In the genomic region with DNA sequence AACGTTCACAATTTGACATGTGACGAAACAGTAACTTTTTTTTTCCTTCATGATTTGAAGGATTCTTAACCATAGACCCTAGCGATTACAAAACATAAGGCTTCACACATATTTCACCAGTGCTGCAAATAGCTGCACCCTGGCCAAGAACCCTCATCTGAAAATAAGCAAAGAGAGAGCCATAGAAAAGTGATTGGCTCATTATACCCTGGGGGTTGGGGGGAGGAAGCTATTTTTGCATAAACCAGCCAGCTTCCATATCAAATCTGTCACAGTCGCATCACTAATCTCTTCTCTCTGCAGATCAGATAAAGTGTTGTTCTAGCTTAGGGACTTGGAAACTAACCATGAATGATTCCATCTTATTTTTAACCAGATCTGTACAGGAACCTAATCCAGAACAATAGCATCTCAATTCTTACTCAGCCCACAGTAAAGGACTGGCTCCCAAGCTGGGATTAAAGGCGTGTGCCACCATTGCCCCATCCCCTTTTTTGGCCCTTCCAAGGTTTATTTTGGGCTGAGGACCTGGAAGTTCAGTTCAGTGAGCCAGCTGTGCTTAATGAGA, we compare ENCODE assay signal across 22 mouse cellular contexts. TPM values are rescaled to one million over a fixed set of nuclear protein-coding genes. Genes with fewer than 3 reads are reported as not detected.
A peak's percentile ranks its signal among the peaks of the same experiment; 100 is the strongest.
DNase-seq lines count a peak whose midpoint lies in the region; ATAC-seq and TF ChIP-seq lines count a peak whose summit lies in the region.
"Had no signal": no experiment of that assay in that cellular context is flagged by ENCODE, and none has a peak within 500 bp of the region (broad histone marks: within the 10 kb centered on the region; RNA-seq: fewer than 3 reads in every experiment).

No protein-coding gene starts in this region.

- TF ChIP-seq CTCF in lung, postnatal 0 days (IDR thresholded peaks at IDR 0.05): no peak

- no peaks in the 10 kb centered on the region for H3K27me3 ChIP-seq in embryonic facial prominence, embryonic 14.5 days (replicated peaks; ENCODE audit: control insufficient read depth, insufficient read depth, low read length)
- H3K27me3 ChIP-seq in embryonic facial prominence, embryonic 10.5 days (replicated peaks; ENCODE audit: low read depth, poor library complexity, severe bottlenecking): no peaks in the 10 kb centered on the region
- H3K27me3 ChIP-seq in lung, postnatal 0 days (replicated peaks; ENCODE audit: insufficient read depth, low read length): no peaks in the 10 kb centered on the region
- H3K27me3 ChIP-seq in hindbrain, embryonic 10.5 days (ENCODE audit: insufficient read depth, poor library complexity, severe bottlenecking): no peaks in the 10 kb centered on the region
- H3K27me3 ChIP-seq: embryonic facial prominence, embryonic 15.5 days; heart, embryonic 15.5 days had no signal

- H3K9me3 ChIP-seq in embryonic facial prominence, embryonic 14.5 days (ENCODE audit: control insufficient read depth, low read length): no peaks in the 10 kb centered on the region
- H3K9me3 ChIP-seq in embryonic facial prominence, embryonic 10.5 days: no peaks in the 10 kb centered on the region
- H3K9me3 ChIP-seq in lung, postnatal 0 days (ENCODE audit: low read length): no peaks in the 10 kb centered on the region
- H3K9me3 ChIP-seq in hindbrain, embryonic 10.5 days: no peaks in the 10 kb centered on the region
- H3K9me3 ChIP-seq: embryonic facial prominence, embryonic 15.5 days; G1E; heart, embryonic 15.5 days had no signal

- H3K27ac ChIP-seq in embryonic facial prominence, embryonic 14.5 days (replicated peaks; ENCODE audit: low read depth, low read length): no peak overlapping the region
- no peak overlapping the region for H3K27ac ChIP-seq in embryonic facial prominence, embryonic 10.5 days (replicated peaks)
- H3K27ac ChIP-seq in lung, postnatal 0 days (ENCODE audit: low read length): no peak overlapping the region
- no peak overlapping the region for H3K27ac ChIP-seq in hindbrain, embryonic 10.5 days
- H3K27ac ChIP-seq: embryonic facial prominence, embryonic 15.5 days; heart, adult 2 months; heart, embryonic 15.5 days; hindbrain, embryonic 14.5 days had no signal

- H3K36me3 ChIP-seq in embryonic facial prominence, embryonic 14.5 days (ENCODE audit: control insufficient read depth, insufficient read depth, low read length): peaks cover 37% of the 10 kb centered on the region
- H3K36me3 ChIP-seq in embryonic facial prominence, embryonic 10.5 days (replicated peaks): peaks cover 56% of the 10 kb centered on the region
- H3K36me3 ChIP-seq in lung, postnatal 0 days (ENCODE audit: insufficient read depth, low read length): peaks cover 15% of the 10 kb centered on the region; the same call in 1 of the 2 replicates
- peaks cover 56% of the 10 kb centered on the region for H3K36me3 ChIP-seq in hindbrain, embryonic 10.5 days

- H3K4me1 ChIP-seq in embryonic facial prominence, embryonic 14.5 days (ENCODE audit: control insufficient read depth, insufficient read depth, low read length): peaks cover 9% of the 10 kb centered on the region
- H3K4me1 ChIP-seq in embryonic facial prominence, embryonic 10.5 days: peaks cover 16% of the 10 kb centered on the region
- H3K4me1 ChIP-seq in lung, postnatal 0 days (ENCODE audit: insufficient read depth, low read depth, low read length): no peaks in the 10 kb centered on the region
- H3K4me1 ChIP-seq in hindbrain, embryonic 10.5 days (replicated peaks): peaks cover 20% of the 10 kb centered on the region

- no peak for DNase-seq in embryonic facial prominence, embryonic 14.5 days (ENCODE audit: low spot score)
- no peak for DNase-seq in embryonic facial prominence, embryonic 10.5 days (ENCODE audit: low spot score)
- peak; percentile 38 for DNase-seq in layer of hippocampus, adult 11-12 months (ENCODE audit: low spot score)
- no peak for DNase-seq in layer of hippocampus, adult 9-10 months (ENCODE audit: low spot score)
- peak; percentile 77 for DNase-seq in lung, postnatal 0 days (ENCODE audit: low spot score)
- no peak for DNase-seq in lung, postnatal 25 days (ENCODE audit: low spot score)
- peak; percentile 69 for DNase-seq in layer of hippocampus, adult 9-11 months
- DNase-seq in hindbrain, embryonic 10.5 days (ENCODE audit: low spot score): no peak
- DNase-seq: adrenal gland, postnatal 14 days; B cell, adult 2 months; cerebellum, adult 18-20 months; cerebellum, adult 9-11 months; cerebellum, postnatal 36 days; heart, adult 2 months; heart, postnatal 14 days had no signal

- no peak overlapping the region for H3K4me3 ChIP-seq in embryonic facial prominence, embryonic 14.5 days (ENCODE audit: low read depth, low read length)
- H3K4me3 ChIP-seq in embryonic facial prominence, embryonic 10.5 days: no peak overlapping the region
- no peak overlapping the region for H3K4me3 ChIP-seq in lung, postnatal 0 days (ENCODE audit: low read depth, low read length)
- H3K4me3 ChIP-seq in hindbrain, embryonic 10.5 days: no peak overlapping the region
- H3K4me3 ChIP-seq: embryonic facial prominence, embryonic 15.5 days; erythroblast, embryonic 14.5 days; heart, adult 2 months; heart, embryonic 15.5 days had no signal

- H3K4me2 ChIP-seq in embryonic facial prominence, embryonic 14.5 days (ENCODE audit: low read depth, low read length): no peak overlapping the region
- no peak overlapping the region for H3K4me2 ChIP-seq in lung, postnatal 0 days (replicated peaks; ENCODE audit: low read depth, low read length)
- H3K4me2 ChIP-seq: embryonic facial prominence, embryonic 15.5 days; heart, embryonic 11.5 days; heart, embryonic 15.5 days; hindbrain, embryonic 14.5 days had no signal

- H3K9ac ChIP-seq in embryonic facial prominence, embryonic 14.5 days (ENCODE audit: low read depth, low read length): 0 out of 2 replicates have a peak overlapping the region, but pooled peaks have one; percentile 8
- H3K9ac ChIP-seq in lung, postnatal 0 days (replicated peaks; ENCODE audit: low read depth): no peak overlapping the region
- H3K9ac ChIP-seq: embryonic facial prominence, embryonic 15.5 days; heart, embryonic 15.5 days; hindbrain, embryonic 14.5 days had no signal

- TF ChIP-seq EP300 in lung, postnatal 0 days (IDR thresholded peaks at IDR 0.05): no peak

- WGBS in embryonic facial prominence, embryonic 14.5 days: 81% methylated on average over 5 of the region's 5 CpGs
- WGBS in embryonic facial prominence, embryonic 10.5 days: 90% methylated on average over 5 of the region's 5 CpGs
- whole genome bisulfite sequencing in lung, postnatal 0 days: 61% methylated on average over 5 of the region's 5 CpGs
- WGBS in hindbrain, embryonic 10.5 days: 94% methylated on average over 5 of the region's 5 CpGs

- ATAC-seq in embryonic facial prominence, embryonic 14.5 days (ENCODE audit: low read depth): no peak
- peak; percentile 15; the same call in 1 of the 2 replicates for ATAC-seq in lung, postnatal 0 days
- ATAC-seq: CD4-positive, CD25-positive, alpha-beta regulatory T cell, adult 4 months had no signal

RNA-seq across cellular contexts. Expression of a gene that starts 3.8 kb away (rescaled TPM):
- polyA plus RNA-seq in embryonic facial prominence, embryonic 14.5 days (2014; fragmentation: Nextera tagmentation; extraction: Ambion mirVana): 171 and 172 TPM in 2 replicates
- polyA plus RNA-seq in embryonic facial prominence, embryonic 10.5 days (2016; fragmentation: Nextera tagmentation; extraction: Ambion mirVana): 165 and 169 TPM in 2 replicates
- polyA plus RNA-seq in lung, postnatal 0 days (2015; fragmentation: Nextera tagmentation; extraction: Ambion mirVana): 135 and 139 TPM in 2 replicates
- polyA plus RNA-seq in hindbrain, embryonic 10.5 days (2016; fragmentation: Nextera tagmentation; extraction: Ambion mirVana): 166 and 169 TPM in 2 replicates

RNA-seq across cellular contexts. Expression of a gene that starts 3.9 kb away (rescaled TPM):
- 4.6 and 5.8 TPM in 2 replicates for polyA plus RNA-seq in embryonic facial prominence, embryonic 14.5 days (2014; fragmentation: Nextera tagmentation; extraction: Ambion mirVana)
- 7.3 and 8.1 TPM in 2 replicates for polyA plus RNA-seq in embryonic facial prominence, embryonic 10.5 days (2016; fragmentation: Nextera tagmentation; extraction: Ambion mirVana)
- polyA plus RNA-seq in lung, postnatal 0 days (2015; fragmentation: Nextera tagmentation; extraction: Ambion mirVana): 2.5 and 3.0 TPM in 2 replicates
- 6.7 and 7.2 TPM in 2 replicates for polyA plus RNA-seq in hindbrain, embryonic 10.5 days (2016; fragmentation: Nextera tagmentation; extraction: Ambion mirVana)

RNA-seq across cellular contexts. Expression of a gene that starts 22.8 kb away (rescaled TPM):
- polyA plus RNA-seq in embryonic facial prominence, embryonic 14.5 days (2014; fragmentation: Nextera tagmentation; extraction: Ambion mirVana): 83.6 and 86.3 TPM in 2 replicates
- polyA plus RNA-seq in embryonic facial prominence, embryonic 10.5 days (2016; fragmentation: Nextera tagmentation; extraction: Ambion mirVana): 132 and 140 TPM in 2 replicates
- polyA plus RNA-seq in lung, postnatal 0 days (2015; fragmentation: Nextera tagmentation; extraction: Ambion mirVana): 34.4 and 35.4 TPM in 2 replicates
- polyA plus RNA-seq in hindbrain, embryonic 10.5 days (2016; fragmentation: Nextera tagmentation; extraction: Ambion mirVana): 133 and 134 TPM in 2 replicates

Comparison
In these comparisons a context has a peak if more than half of its experiments do, and no peak if none do; other contexts are left out.
1. DNase-seq: peak in layer of hippocampus, adult 11-12 months (single experiment), lung, postnatal 0 days (single experiment) and layer of hippocampus, adult 9-11 months (single experiment); none in embryonic facial prominence, embryonic 14.5 days (single experiment), embryonic facial prominence, embryonic 10.5 days (single experiment), layer of hippocampus, adult 9-10 months (single experiment), lung, postnatal 25 days (single experiment) and hindbrain, embryonic 10.5 days (single experiment).